Mouse (Mus musculus) kidney, adult 2 months (tissue): ENCODE measurements around the gene Trio.

Experiments used
- CTCF ChIP-seq: fragments of 200-500 bp; conservative IDR thresholded peaks from 2 replicates; pipeline ENCODE4 v1.5.1; 2011; ENCODE audit warnings: low read depth, mild to moderate bottlenecking, control low read depth, low read length, moderate library complexity, mixed read lengths; ENCODE audit not compliant: insufficient read depth, insufficient read length
- POLR2A ChIP-seq: fragments of 200-500 bp; IDR thresholded peaks from one replicate; pipeline ENCODE4 v1.6.1; 2011; ENCODE audit warnings: low read depth, low read length, control low read depth

GRCm38 (mm10) chr15:28029371-28029770, 3.7 kb upstream of the Trio start:
- TF ChIP-seq CTCF (no peak), POLR2A (no peak)
